Mouse (Mus musculus): ENCODE measurements around the gene Klhl24. TPM values are rescaled to one million over a fixed set of nuclear protein-coding genes. Genes with fewer than 3 reads are reported as not detected.

Klhl24 gene
- total and polyA plus RNA-seq, 2 experiments = 5.6 to 94.4 TPM

DNA sequence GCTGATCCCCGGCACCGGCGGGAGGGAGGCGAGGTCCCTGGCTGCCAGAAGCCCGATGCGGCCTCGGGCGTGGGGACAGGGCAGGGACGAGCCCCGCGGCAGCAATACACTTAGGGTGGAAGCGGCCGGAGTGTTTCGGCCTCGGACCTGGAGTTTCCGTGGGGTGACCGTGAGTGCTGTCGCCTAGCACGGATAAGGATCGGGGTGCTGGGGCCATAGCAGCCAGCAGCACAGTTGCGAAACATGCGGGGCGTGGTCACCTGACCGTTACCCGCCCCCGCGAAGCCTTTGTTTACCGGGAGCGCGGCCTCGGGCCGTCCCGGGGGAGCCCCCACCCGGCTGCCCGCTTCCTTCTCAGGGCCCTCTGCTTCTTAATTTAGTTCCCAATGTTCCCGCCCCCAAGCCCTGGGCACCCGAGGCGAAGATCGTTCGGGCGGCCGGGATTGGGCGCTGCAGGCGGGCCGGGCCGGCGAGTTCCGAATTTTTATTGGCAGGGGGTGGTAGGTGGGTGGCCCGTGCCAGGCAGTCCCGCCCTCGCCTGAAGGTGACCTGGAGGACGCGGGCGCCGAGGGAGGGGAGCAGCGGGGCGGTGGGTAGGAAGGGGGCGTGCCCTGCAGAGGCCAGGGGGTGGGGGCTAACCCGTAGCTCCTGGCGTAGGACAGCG lies 501 bp downstream of the Klhl24 start:
- H3K9ac ChIP-seq (ENCODE audit: low read depth, low read length) = peak overlapping the region; percentile 98
- WGBS = under 1% methylated on average over 61 of the region's 61 CpGs

DNA sequence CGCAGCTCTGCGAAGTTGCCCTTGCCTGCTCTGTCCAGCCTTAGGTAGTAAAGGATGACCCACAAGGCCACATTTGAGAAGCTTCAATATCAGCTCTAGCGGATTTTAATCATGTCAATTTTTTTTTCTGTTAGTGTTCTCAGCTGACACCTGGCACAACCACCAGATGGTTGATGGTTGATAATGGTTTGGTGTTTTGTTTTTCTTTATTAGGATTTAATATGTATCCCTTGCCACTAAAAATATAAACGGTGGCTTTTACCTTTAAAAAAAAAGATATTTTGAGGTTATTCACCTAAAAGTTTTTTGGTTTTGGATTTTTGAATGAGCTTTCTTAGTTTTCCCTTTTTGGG lies 1.0 kb downstream of the Klhl24 start:
- H3K36me3 ChIP-seq (ENCODE audit: control insufficient read depth, insufficient read depth, low read length) = peaks cover 7% of the 10 kb centered on the region
- peak overlapping the region; percentile 71 for H3K9ac ChIP-seq (ENCODE audit: low read depth, low read length)
- H3K79me2 ChIP-seq (ENCODE audit: control insufficient read depth, insufficient read depth, low read length) = peaks cover 11% of the 10 kb centered on the region; the same call in 1 of the 2 replicates
- no peaks in the 10 kb centered on the region for H3K27me3 ChIP-seq (ENCODE audit: control insufficient read depth, insufficient read depth, low read length)
- TF ChIP-seq POLR2A (IDR thresholded peaks at IDR 0.05; ENCODE audit: extremely low read depth, insufficient read depth, low read length) (no peak), CTCF (IDR thresholded peaks at IDR 0.05; ENCODE audit: low read depth, low read length) (no peak)
- H3K4me1 ChIP-seq (ENCODE audit: control insufficient read depth, insufficient read depth, low read length) = peaks cover 6% of the 10 kb centered on the region; the same call in 1 of the 2 replicates
- H3K4me3 ChIP-seq (ENCODE audit: insufficient read depth, low read depth, low read length) = peak overlapping the region; percentile 93
- peak overlapping the region; percentile 62 for H3K27ac ChIP-seq (replicated peaks; ENCODE audit: insufficient read depth, low read depth, low read length)
- DNase-seq (ENCODE audit: extremely low read depth, low read depth, low spot score) = no peak
- WGBS = 2% methylated on average over 4 of the region's 4 CpGs

More for the DNA sequence above, 501 bp downstream of the Klhl24 start:
- Histone ChIP-seq H3K79me2 (ENCODE audit: control insufficient read depth, insufficient read depth, low read length) (peaks cover 9% of the 10 kb centered on the region; the same call in 1 of the 2 replicates), H3K4me1 (ENCODE audit: control insufficient read depth, insufficient read depth, low read length) (peaks cover 6% of the 10 kb centered on the region; the same call in 1 of the 2 replicates), H3K27me3 (ENCODE audit: control insufficient read depth, insufficient read depth, low read length) (no peaks in the 10 kb centered on the region), H3K36me3 (ENCODE audit: control insufficient read depth, insufficient read depth, low read length) (peaks cover 4% of the 10 kb centered on the region), H3K4me3 (ENCODE audit: insufficient read depth, low read depth, low read length) (peak overlapping the region; percentile 93), H3K27ac (replicated peaks; ENCODE audit: insufficient read depth, low read depth, low read length) (peak overlapping the region; percentile 100)
- DNase-seq (ENCODE audit: extremely low read depth, low read depth, low spot score) = peak; percentile 83
- TF ChIP-seq CTCF (IDR thresholded peaks at IDR 0.05; ENCODE audit: low read depth, low read length) (no peak), POLR2A (IDR thresholded peaks at IDR 0.05; ENCODE audit: extremely low read depth, insufficient read depth, low read length) (peak; percentile 78)

DNA sequence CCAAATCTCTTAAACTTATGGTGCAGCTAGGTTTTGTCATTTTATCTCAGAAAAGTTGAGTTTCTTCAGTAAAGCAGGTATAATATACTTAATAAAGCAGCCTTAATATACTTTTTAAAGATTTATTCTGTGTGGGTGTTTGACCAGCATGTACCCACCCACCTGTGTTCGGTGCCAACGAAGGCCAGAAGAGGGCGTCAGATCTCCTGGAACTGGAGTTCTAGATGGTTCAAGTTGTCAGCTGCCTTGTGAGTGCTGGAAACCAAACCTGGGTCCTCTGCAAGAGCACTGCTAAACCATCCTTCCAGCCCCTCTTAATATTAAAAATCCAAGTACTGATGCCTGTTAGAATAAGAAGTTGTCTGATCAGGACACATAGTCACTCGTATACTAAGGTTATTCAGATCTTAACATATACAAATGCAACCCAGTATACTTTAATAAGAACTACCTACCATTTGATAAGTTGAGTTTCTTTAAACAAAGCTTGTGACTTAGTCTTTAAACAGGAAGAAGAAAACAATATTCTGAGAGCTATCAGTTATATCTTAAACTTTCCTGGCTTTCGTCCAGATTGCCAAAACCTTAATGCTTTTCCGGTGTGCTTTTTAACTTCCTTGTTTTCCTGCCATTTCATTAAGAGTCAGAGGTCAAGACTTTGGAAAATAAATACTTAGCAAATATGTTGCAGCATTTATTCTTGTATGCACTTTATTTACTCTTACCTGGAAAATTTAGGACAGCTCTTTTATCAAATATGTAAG lies 1.7 kb downstream of the Klhl24 start:
- H3K4me3 ChIP-seq (ENCODE audit: insufficient read depth, low read depth, low read length) = no peak overlapping the region
- no peaks in the 10 kb centered on the region for H3K27me3 ChIP-seq (ENCODE audit: control insufficient read depth, insufficient read depth, low read length)
- H3K4me1 ChIP-seq (ENCODE audit: control insufficient read depth, insufficient read depth, low read length) = peaks cover 6% of the 10 kb centered on the region; the same call in 1 of the 2 replicates
- WGBS = 59% methylated on average over 6 of the region's 6 CpGs
- TF ChIP-seq POLR2A (IDR thresholded peaks at IDR 0.05; ENCODE audit: extremely low read depth, insufficient read depth, low read length) (no peak), CTCF (IDR thresholded peaks at IDR 0.05; ENCODE audit: low read depth, low read length) (0 out of 2 replicates have a peak, but pooled peaks have one; percentile 27)
- DNase-seq (ENCODE audit: extremely low read depth, low read depth, low spot score) = peak; percentile 46
- H3K79me2 ChIP-seq (ENCODE audit: control insufficient read depth, insufficient read depth, low read length) = peaks cover 17% of the 10 kb centered on the region; the same call in 1 of the 2 replicates
- H3K27ac ChIP-seq (replicated peaks; ENCODE audit: insufficient read depth, low read depth, low read length) = peak overlapping the region; percentile 47
- H3K36me3 ChIP-seq (ENCODE audit: control insufficient read depth, insufficient read depth, low read length) = peaks cover 14% of the 10 kb centered on the region
- no peak overlapping the region for H3K9ac ChIP-seq (ENCODE audit: low read depth, low read length)

DNA sequence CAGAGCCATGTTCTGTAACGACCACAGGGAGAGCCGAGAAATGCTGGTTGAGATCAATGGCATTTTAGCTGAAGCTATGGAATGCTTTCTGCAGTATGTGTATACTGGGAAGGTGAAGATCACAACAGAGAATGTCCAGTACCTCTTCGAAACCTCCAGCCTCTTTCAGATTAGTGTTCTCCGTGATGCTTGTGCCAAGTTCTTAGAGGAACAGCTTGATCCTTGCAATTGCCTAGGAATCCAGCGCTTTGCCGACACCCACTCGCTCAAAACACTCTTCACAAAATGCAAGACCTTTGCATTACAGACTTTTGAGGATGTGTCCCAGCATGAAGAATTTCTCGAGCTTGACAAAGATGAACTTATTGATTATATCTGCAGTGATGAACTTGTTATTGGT lies 9.7 kb downstream of the Klhl24 start:
- H3K9ac ChIP-seq (ENCODE audit: low read depth, low read length) = no peak overlapping the region
- TF ChIP-seq CTCF (IDR thresholded peaks at IDR 0.05; ENCODE audit: low read depth, low read length) (no peak), POLR2A (IDR thresholded peaks at IDR 0.05; ENCODE audit: extremely low read depth, insufficient read depth, low read length) (no peak)
- H3K4me3 ChIP-seq (ENCODE audit: insufficient read depth, low read depth, low read length) = no peak overlapping the region
- DNase-seq (ENCODE audit: extremely low read depth, low read depth, low spot score) = no peak
- peaks cover 38% of the 10 kb centered on the region; the same call in 1 of the 2 replicates for H3K79me2 ChIP-seq (ENCODE audit: control insufficient read depth, insufficient read depth, low read length)
- no peaks in the 10 kb centered on the region for H3K27me3 ChIP-seq (ENCODE audit: control insufficient read depth, insufficient read depth, low read length)
- no peak overlapping the region for H3K27ac ChIP-seq (replicated peaks; ENCODE audit: insufficient read depth, low read depth, low read length)
- 93% methylated on average over 8 of the region's 8 CpGs for WGBS
- H3K4me1 ChIP-seq (ENCODE audit: control insufficient read depth, insufficient read depth, low read length) = peaks cover 7% of the 10 kb centered on the region
- peaks cover 60% of the 10 kb centered on the region for H3K36me3 ChIP-seq (ENCODE audit: control insufficient read depth, insufficient read depth, low read length)

DNA sequence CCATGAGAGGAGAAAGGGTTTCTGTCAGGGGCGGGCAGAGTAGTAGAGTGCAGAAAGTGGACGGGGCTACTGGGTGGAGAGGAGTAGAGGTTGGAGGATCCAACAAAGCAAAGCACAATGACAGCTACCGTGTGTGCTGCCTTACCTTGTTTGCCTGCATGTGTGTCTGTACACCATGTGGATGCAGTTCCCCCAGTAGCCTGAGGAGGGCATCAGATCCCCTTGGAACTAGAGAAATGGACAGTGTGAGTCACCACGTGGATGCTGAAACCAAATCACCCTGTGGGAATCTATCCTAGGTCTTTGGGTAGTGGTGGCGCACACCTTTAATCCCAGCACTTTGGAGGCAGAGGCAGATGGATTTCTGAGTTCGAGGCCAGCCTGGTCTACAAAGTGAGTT lies 11.6 kb downstream of the Klhl24 start:
- peaks cover 7% of the 10 kb centered on the region for H3K4me1 ChIP-seq (ENCODE audit: control insufficient read depth, insufficient read depth, low read length)
- H3K9ac ChIP-seq (ENCODE audit: low read depth, low read length) = no peak overlapping the region
- DNase-seq (ENCODE audit: extremely low read depth, low read depth, low spot score) = no peak
- H3K4me3 ChIP-seq (ENCODE audit: insufficient read depth, low read depth, low read length) = no peak overlapping the region
- H3K79me2 ChIP-seq (ENCODE audit: control insufficient read depth, insufficient read depth, low read length) = peaks cover 29% of the 10 kb centered on the region; the same call in 1 of the 2 replicates
- no peaks in the 10 kb centered on the region for H3K27me3 ChIP-seq (ENCODE audit: control insufficient read depth, insufficient read depth, low read length)
- no peak overlapping the region for H3K27ac ChIP-seq (replicated peaks; ENCODE audit: insufficient read depth, low read depth, low read length)
- 96% methylated on average over 6 of the region's 6 CpGs for WGBS
- TF ChIP-seq POLR2A (IDR thresholded peaks at IDR 0.05; ENCODE audit: extremely low read depth, insufficient read depth, low read length) = no peak
- peak; percentile 23; the same call in 1 of the 2 replicates for TF ChIP-seq CTCF (IDR thresholded peaks at IDR 0.05; ENCODE audit: low read depth, low read length)
- H3K36me3 ChIP-seq (ENCODE audit: control insufficient read depth, insufficient read depth, low read length) = peaks cover 58% of the 10 kb centered on the region
